Comparison of ENCODE assay signal across 15 mouse cellular contexts in genomic region chr1:158764727-158765126, GRCm38 (mm10).
"Had no signal": no experiment of that assay in that cellular context is flagged by ENCODE, and none has a peak within 500 bp of the region (broad histone marks: within the 10 kb centered on the region; RNA-seq: fewer than 3 reads in every experiment).

No protein-coding gene starts in this region.

- H3K9me3 ChIP-seq: intestine, embryonic 15.5 days; limb, embryonic 13.5 days; midbrain, embryonic 13.5 days; neural tube, embryonic 12.5 days; stomach, embryonic 15.5 days had no signal

- H3K9ac ChIP-seq: intestine, embryonic 15.5 days; limb, embryonic 13.5 days; liver, embryonic 14.5 days; midbrain, embryonic 13.5 days; neural tube, embryonic 12.5 days; stomach, embryonic 15.5 days had no signal

- H3K4me3 ChIP-seq: intestine, embryonic 15.5 days; layer of hippocampus, adult 2 months; limb, embryonic 13.5 days; midbrain, embryonic 13.5 days; neural tube, embryonic 12.5 days; stomach, embryonic 15.5 days had no signal

- H3K4me1 ChIP-seq: intestine, embryonic 15.5 days; limb, embryonic 13.5 days; midbrain, embryonic 13.5 days; neural tube, embryonic 12.5 days; stomach, embryonic 15.5 days had no signal

- H3K27ac ChIP-seq: intestine, embryonic 15.5 days; layer of hippocampus, adult 2 months; limb, embryonic 13.5 days; liver, embryonic 14.5 days; midbrain, embryonic 13.5 days; neural tube, embryonic 12.5 days; stomach, embryonic 15.5 days had no signal

- ATAC-seq: intestine, embryonic 15.5 days; midbrain, embryonic 13.5 days had no signal

- H3K27me3 ChIP-seq: intestine, embryonic 15.5 days; midbrain, embryonic 13.5 days; neural tube, embryonic 12.5 days; stomach, embryonic 15.5 days had no signal

- H3K36me3 ChIP-seq: intestine, embryonic 15.5 days; limb, embryonic 13.5 days; midbrain, embryonic 13.5 days; neural tube, embryonic 12.5 days; stomach, embryonic 15.5 days had no signal

- DNase-seq: kidney, adult 2 months; kidney, postnatal 4 days; left cerebral cortex, postnatal 4 days; lung, adult 18-20 months; right cerebral cortex, adult 18-20 months; right cerebral cortex, postnatal 25 days; thymus, adult 18-20 months; thymus, postnatal 14 days had no signal

- H3K4me2 ChIP-seq: intestine, embryonic 15.5 days; limb, embryonic 13.5 days; midbrain, embryonic 13.5 days; neural tube, embryonic 12.5 days; stomach, embryonic 15.5 days had no signal
